Mouse (Mus musculus) limb, embryonic 13.5 days (tissue): ENCODE results near the gene Trim33. TPM values are rescaled to one million over a fixed set of nuclear protein-coding genes. Genes with fewer than 3 reads are reported as not detected.
A peak's percentile ranks its signal among the peaks of the same experiment; 100 is the strongest.

Experiments used
- ATAC-seq: fragments of 200-750 bp; cut with Nextera tagmentation; 2 replicates; pipeline ENCODE4 v1.8.0; 2017; ENCODE audit warnings: low read depth, moderate number of reproducible peaks, moderate TSS enrichment; ENCODE audit not compliant: low FRiP score
- H3K27ac ChIP-seq: fragments of 300-500 bp; sonication (generic); 2 replicates; pipeline ENCODE4 v1.5.1; 2015; ENCODE audit warnings: inconsistent platforms, mild to moderate bottlenecking, moderate library complexity
- H3K27me3 ChIP-seq: fragments of 300-500 bp; sonication (generic); 2 replicates; pipeline ENCODE4 v1.6.1; 2015; ENCODE audit warnings: mild to moderate bottlenecking, inconsistent platforms
- H3K36me3 ChIP-seq: fragments of 300-500 bp; sonication (generic); 2 replicates; pipeline ENCODE4 v1.6.1; 2015; ENCODE audit warnings: inconsistent platforms, mild to moderate bottlenecking, moderate library complexity
- H3K4me1 ChIP-seq: fragments of 300-500 bp; sonication (generic); 2 replicates; pipeline ENCODE4 v1.6.1; 2015; ENCODE audit warnings: inconsistent platforms
- H3K4me2 ChIP-seq: fragments of 300-500 bp; sonication (generic); replicated peaks from 2 replicates; pipeline ENCODE4 v1.6.1; 2015; ENCODE audit warnings: inconsistent platforms, mild to moderate bottlenecking, moderate library complexity
- H3K4me3 ChIP-seq: fragments of 300-500 bp; sonication (generic); 2 replicates; pipeline ENCODE4 v1.5.1; 2015; ENCODE audit warnings: moderate library complexity, mild to moderate bottlenecking, inconsistent platforms
- H3K9ac ChIP-seq: fragments of 300-500 bp; sonication (generic); 2 replicates; pipeline ENCODE4 v1.6.1; 2015; ENCODE audit warnings: mild to moderate bottlenecking, inconsistent platforms
- H3K9me3 ChIP-seq: fragments of 300-500 bp; sonication (generic); 2 replicates; pipeline ENCODE4 v1.6.1; 2016; ENCODE audit warnings: inconsistent platforms
- WGBS: fragments of 180-500 bp; shearing (Covaris S2); methylation state at CpG from one replicate; pipeline ENCODE4 v1.1.7; 2015; 5-methylcytosine and 5-hydroxymethylcytosine counted together
- polyA plus RNA-seq: library from polyadenylated mRNA; unstranded; fragments of >200 nt; fragmentation: Nextera tagmentation; extraction: Ambion mirVana; gene quantifications from 2 replicates; pipeline ENCODE4 v1.2.1, GENCODE M21; 2015

The Trim33 gene
- 29.8 and 34.6 TPM in 2 replicates for polyA plus RNA-seq

GRCm38 (mm10) chr3:103279182-103280149, at the start of gene Trim33:
Gene Trim33, plus strand, starts transcription at chr3:103279293.
- H3K9ac ChIP-seq = peak within 1 kb of the TSS; percentile 99
- no peaks in the 10 kb centered on the region for H3K9me3 ChIP-seq
- peaks cover 22% of the 10 kb centered on the region for H3K4me1 ChIP-seq
- H3K27me3 ChIP-seq = no peaks in the 10 kb centered on the region
- peak within 1 kb of the TSS; percentile 79 for H3K4me3 ChIP-seq
- peak within 1 kb of the TSS; percentile 89 for H3K4me2 ChIP-seq
- WGBS = under 1% methylated on average over 115 of the region's 136 CpGs
- H3K36me3 ChIP-seq = peaks cover 16% of the 10 kb centered on the region
- ATAC-seq = peak; percentile 89
- H3K27ac ChIP-seq = peak within 1 kb of the TSS; percentile 96

- Histone ChIP-seq H3K27me3 (no peaks in the 10 kb centered on the region), H3K36me3 (no peaks in the 10 kb centered on the region), H3K9ac (no peak overlapping the region), H3K4me2 (no peak overlapping the region), H3K4me1 (no peaks in the 10 kb centered on the region), H3K4me3 (no peak overlapping the region), H3K27ac (no peak overlapping the region), H3K9me3 (peaks cover 15% of the 10 kb centered on the region)
- no peak for ATAC-seq
- 79% methylated on average over 4 of the region's 4 CpGs for WGBS
Measured at GRCm38 (mm10) chr3:103232398-103232797, 46.7 kb upstream of the Trim33 start.

- Histone ChIP-seq H3K36me3 (no peaks in the 10 kb centered on the region), H3K4me1 (no peaks in the 10 kb centered on the region), H3K9me3 (no peaks in the 10 kb centered on the region), H3K27ac (no peak overlapping the region), H3K9ac (no peak overlapping the region), H3K4me3 (no peak overlapping the region), H3K4me2 (no peak overlapping the region), H3K27me3 (no peaks in the 10 kb centered on the region)
- no peak for ATAC-seq
- 88% methylated on average over 2 of the region's 2 CpGs for WGBS
Measured at GRCm38 (mm10) chr3:103241524-103241923, 37.6 kb upstream of the Trim33 start.

- no peak overlapping the region for H3K9ac ChIP-seq
- no peaks in the 10 kb centered on the region for H3K4me1 ChIP-seq
- H3K27ac ChIP-seq = no peak overlapping the region
- H3K36me3 ChIP-seq = no peaks in the 10 kb centered on the region
- no peaks in the 10 kb centered on the region for H3K27me3 ChIP-seq
- no peak for ATAC-seq
- H3K9me3 ChIP-seq = no peaks in the 10 kb centered on the region
- H3K4me2 ChIP-seq = no peak overlapping the region
- 87% methylated on average over 3 of the region's 3 CpGs for WGBS
- H3K4me3 ChIP-seq = no peak overlapping the region
Measured at GRCm38 (mm10) chr3:103242156-103242555, 36.9 kb upstream of the Trim33 start.

- H3K4me3 ChIP-seq = no peak overlapping the region
- H3K27me3 ChIP-seq = no peaks in the 10 kb centered on the region
- WGBS = 48% methylated on average over 2 of the region's 2 CpGs
- no peak overlapping the region for H3K4me2 ChIP-seq
- no peaks in the 10 kb centered on the region for H3K36me3 ChIP-seq
- no peak overlapping the region for H3K27ac ChIP-seq
- no peak overlapping the region for H3K9ac ChIP-seq
- H3K4me1 ChIP-seq = no peaks in the 10 kb centered on the region
- ATAC-seq = no peak
- no peaks in the 10 kb centered on the region for H3K9me3 ChIP-seq
Measured at GRCm38 (mm10) chr3:103243491-103243890, 35.6 kb upstream of the Trim33 start.

GRCm38 (mm10) chr3:103246627-103247260, 32.3 kb upstream of the Trim33 start:
- ATAC-seq = no peak
- H3K4me3 ChIP-seq = no peak overlapping the region
- H3K9ac ChIP-seq = no peak overlapping the region
- no peaks in the 10 kb centered on the region for H3K27me3 ChIP-seq
- H3K4me1 ChIP-seq = no peaks in the 10 kb centered on the region
- no peak overlapping the region for H3K27ac ChIP-seq
- no peak overlapping the region for H3K4me2 ChIP-seq
- 80% methylated on average over 17 of the region's 17 CpGs for WGBS
- H3K36me3 ChIP-seq = no peaks in the 10 kb centered on the region
- H3K9me3 ChIP-seq = no peaks in the 10 kb centered on the region

GRCm38 (mm10) chr3:103256089-103256819, 22.8 kb upstream of the Trim33 start:
- 60% methylated on average over 10 of the region's 10 CpGs for WGBS
- no peak for ATAC-seq

GRCm38 (mm10) chr3:103262802-103263417, 16.2 kb upstream of the Trim33 start:
- no peaks in the 10 kb centered on the region for H3K36me3 ChIP-seq
- WGBS = 90% methylated on average over 12 of the region's 12 CpGs
- no peaks in the 10 kb centered on the region for H3K4me1 ChIP-seq
- H3K9me3 ChIP-seq = no peaks in the 10 kb centered on the region
- ATAC-seq = no peak
- no peak overlapping the region for H3K9ac ChIP-seq
- no peak overlapping the region for H3K27ac ChIP-seq
- H3K27me3 ChIP-seq = no peaks in the 10 kb centered on the region
- no peak overlapping the region for H3K4me2 ChIP-seq
- H3K4me3 ChIP-seq = no peak overlapping the region

More at GRCm38 (mm10) chr3:103256089-103256819, 22.8 kb upstream of the Trim33 start:
- H3K27me3 ChIP-seq = no peaks in the 10 kb centered on the region
- no peak overlapping the region for H3K9ac ChIP-seq
- H3K9me3 ChIP-seq = no peaks in the 10 kb centered on the region
- H3K36me3 ChIP-seq = no peaks in the 10 kb centered on the region
- no peak overlapping the region for H3K4me2 ChIP-seq
- no peak overlapping the region for H3K4me3 ChIP-seq
- H3K27ac ChIP-seq = no peak overlapping the region
- H3K4me1 ChIP-seq = peaks cover 8% of the 10 kb centered on the region

- H3K27me3 ChIP-seq = no peaks in the 10 kb centered on the region
- peak overlapping the region; percentile 96 for H3K27ac ChIP-seq
- H3K9ac ChIP-seq = peak overlapping the region; percentile 99
- H3K4me1 ChIP-seq = peaks cover 22% of the 10 kb centered on the region
- H3K9me3 ChIP-seq = no peaks in the 10 kb centered on the region
- WGBS = 2% methylated on average over 11 of the region's 11 CpGs
- H3K4me3 ChIP-seq = peak overlapping the region; percentile 79
- peaks cover 16% of the 10 kb centered on the region for H3K36me3 ChIP-seq
- H3K4me2 ChIP-seq = peak overlapping the region; percentile 79
- ATAC-seq = no peak
Measured at GRCm38 (mm10) chr3:103278561-103279181, 422 bp upstream of the Trim33 start.

GRCm38 (mm10) chr3:103280241-103280761, 1.2 kb downstream of the Trim33 start:
- Histone ChIP-seq H3K4me3 (peak overlapping the region; percentile 79), H3K36me3 (peaks cover 16% of the 10 kb centered on the region), H3K9me3 (no peaks in the 10 kb centered on the region), H3K27me3 (no peaks in the 10 kb centered on the region), H3K27ac (peak overlapping the region; percentile 96), H3K4me2 (peak overlapping the region; percentile 89), H3K9ac (peak overlapping the region; percentile 99), H3K4me1 (peaks cover 22% of the 10 kb centered on the region)
- ATAC-seq = peak; percentile 60
- 1% methylated on average over 36 of the region's 36 CpGs for WGBS

GRCm38 (mm10) chr3:103280875-103281274, 1.8 kb downstream of the Trim33 start:
- Histone ChIP-seq H3K9me3 (no peaks in the 10 kb centered on the region), H3K27me3 (no peaks in the 10 kb centered on the region), H3K4me2 (peak overlapping the region; percentile 89), H3K4me3 (peak overlapping the region; percentile 79), H3K4me1 (peaks cover 22% of the 10 kb centered on the region), H3K36me3 (peaks cover 16% of the 10 kb centered on the region), H3K27ac (no peak overlapping the region), H3K9ac (peak overlapping the region; percentile 99)
- WGBS = 32% methylated on average over 5 of the region's 5 CpGs
- ATAC-seq = no peak
